Mouse (Mus musculus) embryo, embryonic 10.5 days (tissue): ENCODE measurements at regions not wholly inside any gene's neighbourhood (a gene's known extent, or its start where the extent isn't known, plus 50 kb on each side); places are given as distances from the start of the nearest gene placed in this dataset.

ENCODE experiments used
- DNase-seq: peaks from one replicate; pipeline ENCODE4 v3.0.0-alpha.2; 2015; ENCODE audit warnings: low spot score

DNA sequence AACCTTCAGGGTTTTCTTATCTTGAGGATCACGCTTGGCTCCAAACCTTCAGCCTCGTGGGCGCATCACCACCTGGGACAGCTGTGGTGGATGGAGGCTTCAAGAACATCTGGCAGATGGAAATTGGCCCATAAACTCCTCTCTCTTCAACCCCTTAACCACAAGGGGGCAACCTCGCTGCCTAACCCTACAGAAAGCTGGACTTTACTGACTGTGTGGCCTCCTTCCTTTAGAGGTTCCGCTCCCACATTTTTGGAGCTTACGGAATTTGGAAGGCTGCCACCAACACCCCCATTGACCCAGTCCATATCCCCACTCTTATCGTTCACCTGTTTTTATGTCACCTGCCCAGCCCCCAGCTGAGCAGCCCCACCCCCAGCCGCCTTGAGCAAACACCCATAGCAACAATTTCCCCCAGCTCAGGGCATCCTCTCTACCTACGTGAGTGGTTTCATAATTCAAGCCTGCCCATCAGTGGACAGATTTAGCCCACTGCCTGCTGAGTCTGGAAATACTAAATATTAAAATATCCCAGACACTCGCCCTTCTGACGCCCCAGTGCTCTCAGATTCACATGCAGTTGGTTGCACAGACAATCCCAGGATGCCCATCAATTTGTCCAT lies 167.0 kb upstream of the Slc22a22 start:
- peak; percentile 66 for DNase-seq

DNA sequence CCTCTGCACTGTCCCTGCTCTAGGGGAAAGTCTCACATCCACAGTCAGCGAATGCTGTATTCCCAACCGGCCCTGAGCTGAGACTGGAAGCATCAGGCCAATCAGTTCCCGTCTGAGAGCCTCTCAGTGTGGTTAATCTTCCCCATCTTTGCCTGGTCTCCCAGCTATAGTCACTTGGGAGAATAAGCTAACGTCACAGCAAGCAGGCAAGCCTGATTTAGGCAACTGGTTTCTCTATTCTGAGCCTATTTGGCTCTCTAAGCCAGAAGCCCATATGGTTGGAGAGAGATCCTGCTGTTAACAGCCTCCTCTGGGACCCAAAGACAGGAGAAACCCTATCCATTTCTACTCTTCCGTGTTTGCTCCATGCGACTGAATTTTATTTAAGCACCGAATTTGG lies 161.7 kb upstream of the Slc22a22 start:
- no peak for DNase-seq

DNA sequence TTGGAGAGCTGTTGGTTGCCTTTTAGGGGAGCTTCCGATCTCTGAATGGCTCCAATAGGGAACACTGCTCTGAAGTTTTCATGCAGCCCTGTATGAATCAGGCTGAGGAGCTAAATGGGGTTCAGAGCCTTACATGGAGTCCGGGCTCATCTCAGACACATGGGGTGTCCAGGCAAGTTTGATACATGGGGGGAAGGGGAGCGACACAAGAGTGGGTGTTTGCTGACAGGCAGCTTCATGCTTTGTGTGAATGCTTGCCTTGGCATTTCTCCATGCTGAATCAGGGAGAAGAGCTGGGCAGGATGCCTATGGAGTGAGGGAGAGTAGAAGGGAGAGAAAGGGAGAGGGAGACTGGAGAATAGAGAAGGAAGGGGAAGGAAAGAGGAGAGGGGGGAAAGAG lies 155.6 kb upstream of the Slc22a22 start:
- no peak for DNase-seq

DNA sequence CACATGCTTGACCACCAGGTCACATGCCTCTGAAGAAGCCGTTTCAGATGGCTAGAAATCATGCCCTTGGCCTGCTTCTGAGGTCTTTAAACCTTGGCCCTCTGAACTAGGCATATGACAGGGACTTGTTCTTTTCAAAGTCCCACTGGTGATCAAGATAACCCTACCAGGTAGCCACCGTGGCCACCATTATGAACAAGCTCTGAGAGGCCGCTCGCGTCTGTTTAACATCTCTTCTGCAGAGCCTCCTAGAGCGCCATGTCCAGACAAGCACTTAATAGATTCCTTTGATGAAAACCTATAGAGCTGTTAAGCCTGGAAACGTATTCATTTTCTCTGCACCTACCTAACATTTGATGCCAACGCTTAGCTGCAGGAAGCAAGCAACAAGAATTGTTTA lies 155.1 kb upstream of the Slc22a22 start:
- no peak for DNase-seq

DNA sequence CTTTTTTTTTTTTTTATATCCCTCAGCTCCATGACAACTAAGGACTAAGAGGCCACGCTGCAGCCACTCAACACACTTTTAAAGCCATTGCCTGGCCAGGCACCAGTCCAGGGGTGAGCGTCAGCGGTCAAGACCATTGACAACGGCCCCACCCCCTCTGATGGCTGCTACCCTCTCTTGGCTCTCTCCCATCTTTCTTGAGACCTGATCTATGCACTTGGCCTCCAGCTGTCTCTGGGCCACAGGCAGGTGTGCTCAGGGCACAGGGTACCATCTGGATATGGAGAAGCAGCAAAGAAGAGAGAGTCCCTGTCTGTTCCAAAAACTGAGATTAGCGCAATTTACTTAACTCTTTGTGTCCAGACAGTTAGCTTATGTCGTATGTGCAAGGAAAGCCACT lies 141.0 kb upstream of the Slc22a22 start:
- no peak for DNase-seq

DNA sequence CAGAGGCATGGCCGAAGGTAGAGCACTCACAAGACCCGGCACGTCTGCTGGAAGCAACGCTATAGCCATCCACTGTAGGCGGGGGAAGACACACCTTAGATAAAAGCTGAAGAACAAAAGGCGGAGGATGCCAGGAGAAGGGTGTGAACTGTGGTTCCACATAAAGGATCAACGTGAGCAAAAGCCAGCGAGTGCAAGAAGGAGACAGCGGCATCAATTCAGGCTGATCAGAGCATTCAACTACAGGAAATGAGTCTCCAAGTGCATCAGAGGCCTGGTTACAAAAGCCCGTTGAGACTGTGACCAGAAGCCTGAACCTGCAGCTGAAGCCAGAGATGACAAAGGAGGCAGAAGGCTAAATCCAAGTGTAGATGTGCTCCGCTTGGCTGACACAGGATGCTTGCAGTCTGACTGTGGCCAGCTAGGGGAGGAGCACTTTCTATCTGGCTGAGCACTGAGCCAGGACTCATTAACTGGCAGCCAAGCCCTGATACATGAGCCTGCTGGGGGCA lies 139.5 kb upstream of the Slc22a22 start:
- peak; percentile 6 for DNase-seq

DNA sequence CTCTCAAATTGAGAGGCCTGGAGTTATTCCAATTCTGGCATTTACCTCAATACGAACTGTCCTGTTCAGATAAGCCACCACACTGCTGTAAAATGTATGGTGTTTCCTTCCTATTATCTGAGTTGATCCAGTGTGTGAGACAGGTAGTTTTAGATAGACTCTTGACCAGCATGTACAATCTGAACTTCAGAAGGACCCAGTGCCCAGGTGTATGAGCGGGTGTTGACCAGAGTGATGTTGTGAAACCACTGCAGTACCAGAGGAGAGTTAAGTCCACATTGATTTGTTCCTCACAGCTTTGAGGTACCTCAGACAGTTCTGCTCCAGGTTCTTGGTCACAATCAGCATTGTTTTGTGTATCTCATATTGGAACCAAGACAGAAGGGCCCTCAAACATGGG lies 132.6 kb upstream of the Slc22a22 start:
- no peak for DNase-seq

DNA sequence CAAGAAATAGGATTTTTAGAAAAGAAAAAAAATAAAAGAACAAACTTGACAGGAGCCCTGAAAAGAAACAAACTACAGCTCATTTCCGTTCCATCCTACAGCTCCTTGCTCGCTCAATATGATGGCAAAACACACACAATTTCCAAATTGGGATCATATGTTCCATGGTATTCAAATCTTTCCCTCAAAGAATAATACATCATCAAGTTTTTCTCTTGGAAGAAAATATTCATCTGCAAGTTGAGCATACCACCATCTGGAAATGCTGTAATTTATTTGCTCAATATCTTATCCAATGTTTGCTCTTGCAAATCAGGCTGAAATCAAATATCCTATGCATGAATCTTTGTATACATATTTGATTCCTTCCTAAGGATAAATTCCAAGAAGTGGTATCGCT lies 131.1 kb upstream of the Slc22a22 start:
- no peak for DNase-seq

DNA sequence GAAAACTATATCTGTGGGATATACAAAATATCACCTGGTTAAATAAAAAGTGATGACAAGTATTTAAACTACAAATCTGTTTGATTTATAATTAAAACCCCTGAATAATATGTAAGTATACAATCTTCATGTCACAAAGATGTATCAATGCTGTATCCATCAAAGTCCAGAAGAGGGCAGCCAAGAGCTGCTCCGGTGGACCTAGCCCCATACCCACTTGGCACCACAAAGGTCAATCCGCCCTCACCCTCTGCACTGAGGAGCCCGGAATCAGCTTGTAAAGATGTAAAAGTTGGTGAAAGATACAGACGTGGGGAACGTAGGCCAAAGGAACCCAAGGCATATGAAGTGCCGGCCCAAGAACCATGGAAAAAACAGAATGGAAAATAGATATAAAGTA lies 123.1 kb upstream of the Slc22a22 start:
- DNase-seq: peak; percentile 83

DNA sequence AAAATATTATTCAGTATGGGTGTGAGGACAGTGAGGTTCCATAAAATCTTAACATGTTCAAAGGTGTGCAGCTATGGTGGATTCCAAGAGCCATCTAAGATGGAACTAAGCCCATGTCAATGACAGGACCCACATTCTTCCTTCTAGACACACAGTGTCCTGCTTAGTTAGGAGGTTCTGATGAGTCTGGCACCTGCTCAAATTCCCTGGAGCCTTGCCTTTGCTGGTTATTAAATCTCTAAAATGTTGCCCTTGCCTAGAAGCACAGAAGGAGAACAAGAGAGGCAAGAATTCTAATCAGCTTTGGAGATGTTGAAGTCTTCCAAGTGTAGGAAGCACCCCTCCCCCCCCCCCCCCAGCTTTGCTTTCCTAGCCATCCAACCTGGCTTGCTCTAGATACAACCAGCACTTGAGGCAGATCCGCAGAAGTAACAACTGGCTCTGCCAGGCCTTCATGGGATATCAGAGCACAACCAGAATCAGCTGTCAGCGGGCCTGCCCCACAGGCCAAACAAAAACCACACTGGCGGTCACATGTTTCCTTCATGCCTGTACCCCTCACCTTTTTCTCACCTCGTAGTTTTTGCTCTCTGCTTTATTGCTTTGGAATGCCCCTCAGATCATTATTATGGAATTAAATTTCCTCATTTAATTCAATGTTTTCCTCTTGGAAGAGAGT lies 116.0 kb upstream of the Slc22a22 start:
- no peak for DNase-seq

DNA sequence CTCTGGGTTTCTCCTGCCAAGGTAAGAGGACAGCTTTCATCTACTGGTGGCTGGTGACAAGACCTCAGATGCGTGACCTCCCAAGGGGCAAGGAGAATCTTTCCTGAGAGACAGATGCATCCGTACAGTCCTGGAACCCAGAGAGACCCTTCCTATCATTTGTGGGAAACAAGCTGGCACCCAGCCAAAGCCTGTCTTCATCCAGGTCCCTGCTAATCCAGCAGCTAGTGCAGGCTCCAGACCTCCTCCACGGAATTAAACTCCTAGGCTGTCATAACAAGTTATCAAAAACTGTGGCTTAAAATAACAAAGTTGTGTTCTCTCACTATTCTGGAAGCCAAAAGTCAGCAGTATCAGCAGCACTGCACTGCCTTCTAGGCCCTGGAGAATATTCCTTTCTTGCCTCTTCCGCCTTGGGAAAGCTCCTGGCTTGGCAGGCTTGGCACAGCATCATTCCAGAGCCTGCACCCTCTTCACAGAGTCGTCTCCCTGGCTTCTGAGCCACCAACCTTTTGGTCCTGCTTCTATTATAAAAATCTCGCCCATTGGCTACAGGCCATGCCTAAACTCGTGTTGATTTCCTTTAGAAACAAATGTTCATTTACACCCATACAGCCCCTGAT lies 113.3 kb upstream of the Slc22a22 start:
- no peak for DNase-seq

DNA sequence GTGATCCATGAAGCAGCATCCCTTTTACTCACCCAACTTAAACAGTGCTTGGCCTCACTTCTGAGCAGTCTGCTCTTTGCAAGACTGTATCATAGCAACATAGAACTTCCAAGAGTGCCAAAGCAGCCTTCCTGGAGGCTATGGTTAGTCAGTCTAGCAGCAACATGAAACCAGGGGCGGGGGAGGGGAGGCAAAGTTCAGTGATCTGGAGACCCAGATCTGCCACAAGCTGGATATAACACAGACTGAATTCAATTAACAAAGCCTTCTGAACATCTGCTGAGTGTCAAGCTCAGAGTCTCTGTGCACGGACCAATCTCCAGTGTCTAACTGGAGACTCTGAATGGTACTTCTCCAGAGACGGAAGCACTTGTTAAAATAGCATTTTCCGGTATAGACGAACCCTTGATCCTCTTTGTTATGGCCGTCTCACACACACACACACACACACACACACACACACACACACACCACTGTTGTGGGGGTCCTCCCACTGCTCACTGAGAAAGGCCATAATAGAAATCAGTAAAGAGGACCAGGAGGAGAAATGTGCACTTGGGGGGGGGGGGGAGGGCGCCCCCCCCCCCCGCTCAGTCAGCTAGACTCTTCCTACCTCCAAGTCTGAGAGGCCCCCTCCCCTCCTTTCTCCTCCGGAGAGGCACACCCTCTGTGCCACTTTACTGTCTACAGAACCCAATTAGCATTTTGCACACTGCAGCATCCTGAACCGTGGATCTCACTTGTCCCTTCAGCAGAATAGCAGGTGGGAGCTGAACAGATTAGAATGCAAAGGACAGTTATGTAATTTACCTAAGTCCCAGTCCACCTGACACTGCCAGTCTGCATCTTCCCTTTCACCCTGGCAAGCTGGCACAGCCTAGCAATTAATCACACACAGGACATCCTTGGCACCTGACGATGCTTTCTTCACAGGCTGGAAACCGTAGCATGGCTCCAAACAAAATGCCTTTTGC lies 112.3 kb upstream of the Slc22a22 start:
- peak; percentile 87 for DNase-seq

DNA sequence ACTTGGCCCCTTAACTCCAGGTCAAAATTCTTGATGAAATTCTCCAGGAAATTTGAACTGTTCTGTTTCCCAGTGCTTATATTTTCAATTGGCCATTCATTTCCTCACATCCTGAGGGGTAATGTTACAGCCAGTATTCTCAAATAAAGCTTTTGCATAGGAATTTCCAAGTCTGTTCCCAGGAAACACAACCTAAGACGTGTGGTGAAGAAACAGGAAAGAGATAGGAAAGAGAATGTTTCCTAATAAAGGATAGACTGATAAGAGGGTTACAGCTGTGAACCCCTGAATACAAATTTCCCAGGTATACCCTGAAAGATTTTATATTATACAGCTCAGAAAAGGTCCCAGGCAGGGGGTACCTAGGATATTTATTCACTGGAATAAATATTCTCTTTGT lies 108.0 kb upstream of the Slc22a22 start:
- no peak for DNase-seq

DNA sequence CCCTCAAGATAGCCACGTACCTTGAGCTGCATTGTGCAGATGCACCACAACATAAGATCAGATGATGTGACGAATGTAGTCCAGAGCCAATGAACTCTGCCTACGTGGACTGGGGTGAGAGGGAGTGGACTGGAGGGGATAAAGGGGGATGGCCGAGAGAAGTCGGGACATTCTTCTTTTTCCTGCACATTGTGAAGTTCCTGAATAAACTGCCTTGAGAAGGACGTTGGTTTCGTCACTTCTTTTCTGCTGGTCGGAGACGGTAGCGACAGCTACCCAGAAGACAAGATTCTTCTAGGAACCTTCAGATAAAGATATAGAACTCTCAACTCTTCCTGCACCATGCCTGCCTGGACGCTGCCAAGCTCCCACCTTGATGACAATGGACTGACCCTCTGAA lies 107.1 kb upstream of the Slc22a22 start:
- no peak for DNase-seq

DNA sequence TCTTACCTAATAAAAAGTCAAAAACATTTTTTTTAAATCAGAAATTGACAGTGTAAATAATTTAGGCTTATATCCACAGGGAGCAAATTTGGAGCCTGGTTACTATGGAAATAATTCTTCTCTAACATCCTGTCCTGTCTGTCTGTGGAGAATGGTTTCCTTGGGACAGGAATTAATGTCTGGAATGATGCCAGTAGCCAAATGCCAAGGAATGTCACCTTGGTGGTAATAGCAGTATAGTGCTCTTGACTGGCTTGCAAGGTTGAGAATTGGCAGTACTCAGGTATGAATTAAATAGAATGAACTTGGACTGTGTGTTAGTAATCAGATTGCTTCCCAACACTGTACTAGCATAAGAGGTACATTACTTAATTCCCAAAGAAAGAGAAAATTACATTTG lies 103.8 kb upstream of the Slc22a22 start:
- no peak for DNase-seq

DNA sequence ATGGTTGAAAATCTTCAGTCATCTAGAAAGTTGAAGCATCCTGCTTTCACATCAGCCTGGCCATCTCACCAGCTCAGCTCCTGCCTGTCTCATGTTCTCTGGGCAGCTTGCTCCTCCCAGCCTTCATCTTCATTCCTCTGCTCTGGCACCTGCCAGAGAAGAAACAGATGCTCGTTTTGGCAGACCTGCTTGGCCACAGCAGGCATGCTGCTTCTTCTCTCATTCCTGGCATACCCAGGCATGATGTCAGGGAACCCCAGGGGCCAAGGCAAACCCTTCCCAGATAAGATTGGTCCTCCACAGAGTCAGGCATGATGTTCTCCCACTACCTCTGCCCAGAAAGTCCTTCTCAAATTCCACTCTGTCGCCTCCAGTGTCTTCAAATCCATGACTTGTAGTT lies 101.4 kb upstream of the Slc22a22 start:
- DNase-seq: no peak

DNA sequence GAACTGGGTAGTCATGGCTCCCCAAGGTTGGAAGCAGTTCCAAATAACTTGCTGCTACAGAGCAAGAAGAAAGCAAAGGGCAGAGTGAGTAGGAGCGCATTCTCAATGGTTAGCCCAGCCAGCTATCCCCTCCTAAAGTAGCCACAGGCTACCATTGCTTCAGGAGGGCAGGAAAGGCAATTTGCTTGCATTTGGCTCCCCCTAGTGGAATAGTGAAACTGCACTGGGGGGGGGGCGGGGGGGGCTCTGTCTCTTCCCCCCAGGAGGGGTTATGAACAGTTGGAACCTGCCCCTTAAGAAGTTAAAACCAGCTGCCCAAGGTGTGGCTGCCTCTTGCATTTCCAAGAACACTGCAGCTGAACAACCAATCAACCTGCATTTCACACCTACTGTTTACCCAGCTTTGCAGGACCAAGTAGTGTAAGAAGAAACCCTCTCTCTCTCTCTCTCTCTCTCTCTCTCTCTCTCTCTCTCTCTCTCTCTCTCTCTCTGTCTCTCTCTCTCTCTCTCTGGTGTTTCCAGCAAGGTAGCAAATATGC lies 96.7 kb upstream of the Slc22a22 start:
- no peak for DNase-seq

DNA sequence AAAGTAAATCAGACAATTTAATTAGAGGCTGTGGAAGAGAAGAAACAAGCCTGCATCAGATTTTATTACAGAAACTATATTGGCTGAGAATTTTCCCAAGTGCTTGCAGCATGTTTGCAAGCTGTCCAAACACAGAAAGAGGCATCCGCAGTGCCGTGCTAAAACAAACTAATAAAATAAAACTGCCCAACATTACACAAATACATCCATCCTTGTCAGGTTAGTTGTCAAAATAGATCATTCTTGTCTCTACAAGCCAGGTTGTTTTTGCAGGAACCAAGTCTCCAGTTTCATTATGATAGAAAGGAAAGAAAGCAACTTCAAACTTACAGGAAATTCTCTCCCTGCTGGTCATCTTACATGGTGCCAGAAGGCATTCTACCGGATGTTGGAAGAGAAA lies 95.0 kb upstream of the Slc22a22 start:
- peak; percentile 19 for DNase-seq

DNA sequence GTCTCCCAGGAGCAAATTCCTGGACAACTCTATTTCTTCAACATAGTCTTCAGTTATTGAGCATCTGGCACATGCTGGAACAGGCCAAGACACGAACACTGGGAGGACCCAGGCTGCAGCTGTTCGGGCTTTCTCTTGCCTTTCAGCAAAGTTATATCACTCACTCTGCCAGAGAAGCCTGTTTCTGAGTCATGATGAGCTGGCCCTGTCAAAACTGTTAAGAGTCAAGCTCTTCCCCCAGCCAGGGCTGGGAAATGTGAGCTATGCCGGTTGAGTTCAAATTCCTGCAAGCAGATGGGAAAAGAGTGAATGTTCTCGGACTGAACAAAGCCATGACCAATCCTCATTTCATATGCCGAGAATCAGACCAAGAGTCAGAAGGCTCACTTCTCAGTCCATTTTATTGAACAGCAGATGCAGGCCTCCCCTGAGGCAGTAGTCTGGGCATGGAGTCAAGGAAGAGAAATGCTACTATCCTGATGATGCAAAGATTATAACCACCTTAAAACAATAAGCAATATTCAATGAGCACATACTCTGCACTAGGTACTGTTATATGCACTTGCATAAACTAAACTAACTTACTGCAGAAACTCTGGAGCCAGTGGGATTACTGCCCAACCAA lies 90.7 kb upstream of the Slc22a22 start:
- peak; percentile 23 for DNase-seq

DNA sequence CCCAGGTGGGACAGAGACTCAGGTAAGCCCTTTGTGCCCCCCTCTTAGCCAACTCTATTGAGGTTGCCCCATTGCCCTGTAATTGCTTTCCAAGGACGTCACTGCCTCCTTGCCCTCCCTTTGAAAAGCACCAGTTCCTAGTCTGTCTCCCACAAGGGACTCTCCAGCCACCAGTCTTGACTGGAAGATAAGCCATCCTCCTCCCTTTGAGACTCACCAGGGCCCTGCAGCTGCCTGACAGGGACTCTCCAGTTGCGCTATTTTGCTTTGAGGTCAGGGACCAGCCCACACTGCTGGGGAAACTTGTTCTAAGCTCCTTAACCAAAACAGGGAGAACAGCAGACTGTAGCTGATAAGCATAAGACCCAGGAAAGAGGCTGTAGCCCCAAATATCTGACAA lies 69.7 kb upstream of the Slc22a22 start:
- DNase-seq: no peak

DNA sequence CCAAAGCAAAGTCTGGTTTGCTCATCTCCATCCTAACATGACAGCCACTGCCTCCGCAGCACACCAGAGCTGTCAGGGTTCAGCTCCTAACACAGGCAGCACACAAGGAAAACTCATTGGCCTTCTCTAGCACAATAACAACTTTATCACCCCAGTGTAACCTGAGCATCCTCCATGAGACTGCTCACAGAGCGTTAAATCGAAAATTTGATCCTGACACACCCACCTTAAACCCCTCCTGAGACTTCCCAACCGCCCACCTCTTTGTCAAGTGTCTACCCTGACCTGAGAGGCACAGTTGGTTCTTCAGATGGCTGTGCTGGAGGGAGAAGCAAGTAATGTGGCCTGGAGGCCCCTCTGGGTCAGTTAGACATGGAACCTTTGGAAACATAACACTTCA lies 67.7 kb upstream of the Slc22a22 start:
- DNase-seq: no peak

DNA sequence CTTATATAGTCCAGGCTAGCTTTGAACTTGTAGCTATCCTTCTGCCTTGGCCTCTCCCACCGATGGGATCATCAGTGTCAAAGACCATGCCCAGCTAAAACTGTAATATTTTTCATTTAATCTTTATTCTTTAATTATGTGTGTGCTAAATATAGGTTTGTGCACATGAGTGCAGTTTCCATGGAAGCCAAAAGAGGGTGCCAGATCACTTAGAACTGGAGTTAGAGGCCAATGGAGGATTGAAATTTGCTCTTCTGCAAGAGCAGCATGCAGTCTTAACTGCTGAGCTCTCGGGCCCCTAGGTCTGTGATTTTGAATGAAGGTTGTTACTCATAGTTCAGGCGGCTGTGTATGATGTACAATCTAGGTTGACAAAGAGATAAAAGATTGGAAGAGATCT lies 66.6 kb upstream of the Slc22a22 start:
- no peak for DNase-seq
